Mouse (Mus musculus): ENCODE data around the gene Olfr1496.
"Not testable (repeated sequence)": the region's sequence is repeated elsewhere in the genome, so short reads cannot be mapped to it uniquely, and the experiment has no call there.

The Olfr1496 gene

GRCm38 (mm10) chr19:13777578-13777977, at the start of gene Olfr1496:
Gene Olfr1496, plus strand, starts transcription at chr19:13777878.
- no peak for DNase-seq (ENCODE audit: low read depth)

DNA sequence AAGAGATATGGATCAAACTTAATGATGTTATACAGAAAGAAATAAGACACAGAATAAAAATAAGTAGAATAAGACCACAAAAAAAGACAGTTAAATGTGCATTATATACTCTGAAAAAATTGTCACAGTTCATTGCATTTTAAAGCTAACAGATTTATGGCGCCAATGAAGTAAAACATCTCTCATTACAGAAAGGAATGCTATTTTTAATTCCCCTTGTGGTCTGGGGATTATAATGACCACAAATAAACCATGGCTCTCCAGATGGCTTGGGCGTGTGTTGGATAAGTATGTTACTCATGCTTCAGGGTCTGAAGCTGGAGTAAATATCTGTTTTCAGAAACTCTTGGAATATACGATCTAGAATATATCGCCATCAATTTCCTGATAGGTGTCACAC, 38.2 kb upstream of the Olfr1496 start, which contains the start of gene Olfr1494:
Olfr1494 (plus strand) TSS at position 301 of the 400 bp plus-strand sequence.
- no peak for DNase-seq (ENCODE audit: low read depth)

DNA sequence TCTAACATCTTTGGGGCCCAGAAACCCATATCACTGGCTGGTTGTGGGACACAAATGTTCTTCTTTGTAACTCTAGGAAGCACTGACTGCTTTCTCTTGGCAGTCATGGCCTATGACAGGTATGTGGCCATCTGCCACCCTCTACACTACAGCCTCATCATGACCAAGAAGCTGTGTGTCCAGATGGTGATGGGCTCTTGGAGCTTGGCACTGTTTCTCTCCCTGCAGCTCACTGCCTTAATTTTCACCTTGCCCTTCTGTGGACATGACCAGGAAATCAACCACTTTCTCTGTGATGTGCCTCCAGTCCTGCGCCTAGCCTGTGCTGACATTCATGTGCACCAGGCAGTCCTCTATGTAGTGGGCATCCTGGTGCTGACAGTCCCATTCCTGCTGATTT, 28.3 kb upstream of the Olfr1496 start:
- DNase-seq (ENCODE audit: low read depth) = no peak

- DNase-seq (ENCODE audit: low read depth) = no peak
These were observed 13.4 kb upstream of the Olfr1496 start, which contains the start of gene Olfr1495 for GRCm38 (mm10) chr19:13764306-13764705. Gene Olfr1495, plus strand, starts transcription at chr19:13764606.

DNA sequence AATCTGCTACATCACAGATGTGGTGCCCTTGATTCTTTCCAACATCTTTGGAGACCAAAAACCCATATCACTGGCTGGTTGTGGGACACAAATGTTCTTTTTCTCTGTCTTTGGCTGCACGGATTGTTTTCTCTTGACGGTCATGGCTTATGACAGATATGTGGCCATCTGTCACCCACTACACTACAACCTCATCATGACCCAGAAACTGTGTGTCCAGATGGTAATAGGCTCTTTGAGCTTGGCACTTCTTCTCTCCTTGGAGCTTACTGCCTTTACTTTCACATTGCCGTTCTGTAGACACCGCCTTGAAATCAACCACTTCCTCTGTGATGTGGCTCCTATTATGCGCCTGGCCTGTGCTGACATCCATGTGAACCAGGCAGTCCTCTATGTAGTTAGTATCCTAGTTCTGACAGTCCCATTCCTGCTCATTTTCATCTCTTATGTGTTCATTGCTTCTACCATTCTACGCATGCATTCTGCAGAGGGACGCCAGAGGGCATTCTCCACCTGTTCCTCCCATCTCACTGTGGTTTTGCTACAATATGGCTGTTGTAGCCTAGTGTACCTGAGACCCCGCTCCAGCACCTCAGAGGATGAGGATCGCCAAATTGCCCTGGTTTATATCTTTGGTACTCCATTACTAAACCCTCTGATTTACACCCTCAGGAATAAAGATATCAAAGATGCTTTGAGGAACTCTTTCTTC, 9.0 kb upstream of the Olfr1496 start:
- no peak for DNase-seq (ENCODE audit: low read depth)

- DNase-seq (ENCODE audit: low read depth) = no peak
These were observed 20.4 kb downstream of the Olfr1496 start, which contains the start of gene Olfr1497 for GRCm38 (mm10) chr19:13798102-13798501. Gene Olfr1497, minus strand, starts transcription at chr19:13798202.

DNA sequence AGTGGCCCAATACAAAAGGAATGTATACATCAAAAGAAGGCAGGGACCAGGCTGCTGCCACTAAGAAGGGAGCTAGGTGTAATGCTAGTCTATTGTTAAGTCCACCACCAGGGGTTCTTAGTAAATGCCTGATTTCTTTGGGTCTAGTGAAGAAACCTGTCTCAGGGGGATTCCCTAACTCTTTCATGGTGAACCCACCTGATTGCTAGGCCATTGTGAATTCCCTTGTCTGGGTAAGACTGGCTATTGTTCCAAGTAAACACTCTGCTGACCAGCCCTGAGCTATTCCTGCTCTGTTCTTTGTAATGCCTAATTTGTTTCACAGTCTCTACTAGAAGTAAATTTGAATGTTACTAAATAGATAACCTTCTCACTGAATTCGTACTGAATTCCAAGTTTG, 27.8 kb downstream of the Olfr1496 start:
- DNase-seq (ENCODE audit: low read depth) = not testable (repeated sequence)

- DNase-seq (ENCODE audit: low read depth) = no peak
These were observed 35.1 kb downstream of the Olfr1496 start for GRCm38 (mm10) chr19:13812823-13813222.

- no peak for DNase-seq (ENCODE audit: low read depth)
These were observed 41.1 kb downstream of the Olfr1496 start for GRCm38 (mm10) chr19:13818827-13819226.

DNA sequence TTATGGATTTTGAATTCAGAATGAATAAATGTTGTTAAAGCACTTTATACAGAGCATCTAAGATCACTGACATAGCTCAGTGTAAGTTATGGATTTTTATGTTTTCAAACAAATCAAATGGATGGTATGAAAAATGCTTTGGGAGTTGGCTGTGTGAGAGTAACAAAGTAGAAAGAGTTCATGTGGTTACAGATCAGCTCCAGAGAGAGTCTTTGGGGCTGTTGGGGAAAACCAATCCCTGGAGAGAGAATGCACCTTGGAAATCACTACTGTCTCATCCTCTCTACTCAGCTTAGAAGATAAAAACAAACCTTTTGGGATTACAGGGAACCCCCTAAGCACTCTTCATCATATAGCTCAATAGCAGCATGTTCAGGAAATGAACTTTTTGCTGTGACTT, 41.7 kb downstream of the Olfr1496 start, which contains the start of gene Olfr1499:
Olfr1499 (minus strand) TSS at position 101 of the 400 bp plus-strand sequence.
- no peak for DNase-seq (ENCODE audit: low read depth)

DNA sequence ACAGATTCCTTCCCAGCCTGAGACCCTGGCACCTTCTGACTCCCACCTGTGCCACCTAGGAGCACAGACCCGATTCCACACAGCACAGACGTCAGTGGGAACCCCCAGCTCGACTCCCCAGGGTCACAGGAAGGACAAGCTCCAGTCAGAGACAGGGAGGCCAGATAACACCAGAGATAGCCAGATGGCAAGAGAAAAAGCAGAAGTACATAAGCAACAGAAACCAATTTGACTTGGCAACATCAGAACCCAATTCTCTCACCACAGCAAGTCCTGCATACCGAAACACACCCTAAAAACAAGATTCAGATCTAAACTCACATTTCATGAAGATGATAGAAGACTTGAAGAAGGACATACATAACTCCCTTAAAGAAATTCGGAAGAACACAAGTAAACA, 43.2 kb downstream of the Olfr1496 start:
- no peak for DNase-seq (ENCODE audit: low read depth)

DNA sequence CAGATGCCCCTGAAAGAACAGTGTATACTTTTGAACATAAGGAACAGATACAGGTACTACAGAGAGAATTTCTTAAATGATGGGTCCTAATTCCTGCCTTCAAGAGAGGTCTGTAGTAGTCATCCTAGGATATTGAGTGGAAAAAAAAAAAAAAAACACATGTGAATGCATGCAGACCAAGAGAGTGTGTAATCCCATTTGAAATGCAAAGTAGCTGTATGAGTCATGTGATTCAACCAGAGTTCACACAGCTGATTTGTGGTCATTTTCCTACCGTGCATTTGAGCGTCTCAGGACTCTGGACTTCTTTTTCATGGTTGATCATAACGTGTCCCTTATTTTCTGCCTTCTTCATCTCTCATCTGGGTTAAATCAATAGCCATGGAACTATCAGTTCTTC, 50.8 kb downstream of the Olfr1496 start:
- DNase-seq (ENCODE audit: low read depth) = no peak

GRCm38 (mm10) chr19:13830388-13830787, 52.7 kb downstream of the Olfr1496 start, which contains the start of gene Olfr1500:
Gene Olfr1500, minus strand, starts transcription at chr19:13830488.
- DNase-seq (ENCODE audit: low read depth) = no peak
